Mouse (Mus musculus) spleen, adult 2 months (tissue): Measurements from ENCODE around the gene Tcf20. TPM values are rescaled to one million over a fixed set of nuclear protein-coding genes. Genes with fewer than 3 reads are reported as not detected.

ENCODE experiments used
- DNase-seq, 2 experiments: peaks; one replicate each; pipeline versions ENCODE4 v3.0.0 to v3.0.0-alpha.2; 2012 to 2021; ENCODE audit warnings: low spot score in 2 of 2, low read depth in 1 of 2
- H3K27ac ChIP-seq: fragments of 200-500 bp; 2 replicates; pipeline ENCODE4 v1.5.1; 2012; ENCODE audit warnings: low read length, inconsistent platforms; ENCODE audit not compliant: insufficient read depth
- H3K27me3 ChIP-seq: fragments of 200-500 bp; 2 replicates; pipeline ENCODE4 v1.6.1; 2012; ENCODE audit warnings: mild to moderate bottlenecking, moderate library complexity, low read length, inconsistent platforms; ENCODE audit not compliant: control insufficient read depth, insufficient read depth
- H3K36me3 ChIP-seq: fragments of 200-500 bp; 2 replicates; pipeline ENCODE4 v1.6.1; 2012; ENCODE audit warnings: mild to moderate bottlenecking, low read length, inconsistent platforms; ENCODE audit not compliant: control insufficient read depth, insufficient read depth
- H3K4me1 ChIP-seq: fragments of 200-500 bp; 2 replicates; pipeline ENCODE4 v1.6.1; 2011; ENCODE audit warnings: inconsistent platforms; ENCODE audit not compliant: control insufficient read depth, insufficient read depth, insufficient read length
- H3K4me3 ChIP-seq: fragments of 200-500 bp; 2 replicates; pipeline ENCODE4 v1.5.1; 2011; ENCODE audit warnings: mild to moderate bottlenecking, inconsistent platforms; ENCODE audit not compliant: insufficient read depth, insufficient read length; ENCODE audit errors: extremely low read depth
- CTCF ChIP-seq: fragments of 200-500 bp; IDR thresholded peaks from 2 replicates; pipeline ENCODE4 v1.5.1; 2011; ENCODE audit warnings: mild to moderate bottlenecking, inconsistent platforms; ENCODE audit not compliant: insufficient read depth, insufficient read length, insufficient replicate concordance; ENCODE audit errors: extremely low read depth
- POLR2A ChIP-seq: fragments of 200-500 bp; IDR thresholded peaks from 2 replicates; pipeline ENCODE4 v1.6.1; 2011; ENCODE audit warnings: low read depth, low read length, inconsistent platforms
- WGBS: fragments of 180-500 bp; shearing (Covaris S2); methylation state at CpG from one replicate; pipeline ENCODE4 v1.1.7; 2018; 5-methylcytosine and 5-hydroxymethylcytosine counted together
- polyA plus RNA-seq: library from polyadenylated mRNA; depleted of rRNA; stranded (reverse); fragments of >200 nt; gene quantifications from 2 replicates; pipeline ENCODE4 v1.2.3, GENCODE M21; 2012; rRNA removed

Gene Tcf20
- polyA plus RNA-seq: 21.4 and 27.0 TPM in 2 replicates

GRCm38 (mm10) chr15:82987732-82988112 lies at the start of gene Tcf20:
Gene Tcf20 (minus strand): TSS chr15:82987872.
- peak within 1 kb of the TSS; percentile 69 for H3K4me3 ChIP-seq
- no peak within 1 kb of the TSS for H3K27ac ChIP-seq
- 1% methylated on average over 20 of the region's 20 CpGs for WGBS
- no peaks in the 10 kb centered on the region for H3K27me3 ChIP-seq
- H3K4me1 ChIP-seq: peaks cover 7% of the 10 kb centered on the region
- DNase-seq: peak; percentile 64 to 95
- no peak for TF ChIP-seq POLR2A
- TF ChIP-seq CTCF: no peak
- no peaks in the 10 kb centered on the region for H3K36me3 ChIP-seq

- no peak overlapping the region for H3K27ac ChIP-seq
- H3K4me3 ChIP-seq: no peak overlapping the region
- no peak for DNase-seq
- H3K27me3 ChIP-seq: no peaks in the 10 kb centered on the region
- TF ChIP-seq POLR2A: no peak
- H3K36me3 ChIP-seq: no peaks in the 10 kb centered on the region
- peaks cover 29% of the 10 kb centered on the region; the same call in 1 of the 2 replicates for H3K4me1 ChIP-seq
- WGBS: 75% methylated on average over 14 of the region's 14 CpGs
Measured at GRCm38 (mm10) chr15:83036900-83037519, 49.3 kb upstream of the Tcf20 start.

- no peak overlapping the region for H3K4me3 ChIP-seq
- WGBS: 8% methylated on average over 7 of the region's 7 CpGs
- H3K27me3 ChIP-seq: no peaks in the 10 kb centered on the region
- peak overlapping the region; percentile 53 for H3K27ac ChIP-seq
- no peaks in the 10 kb centered on the region for H3K36me3 ChIP-seq
- peaks cover 29% of the 10 kb centered on the region; the same call in 1 of the 2 replicates for H3K4me1 ChIP-seq
- TF ChIP-seq CTCF: no peak
- TF ChIP-seq POLR2A: no peak
- peak; percentile 54 to 83 for DNase-seq
Measured at GRCm38 (mm10) chr15:83036089-83036488, 48.4 kb upstream of the Tcf20 start.

GRCm38 (mm10) chr15:83034275-83034977 lies 46.8 kb upstream of the Tcf20 start:
- 61% methylated on average over 17 of the region's 17 CpGs for WGBS
- H3K36me3 ChIP-seq: no peaks in the 10 kb centered on the region
- H3K27ac ChIP-seq: peak overlapping the region; percentile 42
- no peak for TF ChIP-seq POLR2A
- no peak for TF ChIP-seq CTCF
- H3K4me1 ChIP-seq: peaks cover 40% of the 10 kb centered on the region; the same call in 1 of the 2 replicates
- DNase-seq: no peak
- no peak overlapping the region; the same call in 1 of the 2 replicates for H3K4me3 ChIP-seq
- H3K27me3 ChIP-seq: no peaks in the 10 kb centered on the region

GRCm38 (mm10) chr15:83032981-83033541 lies 45.4 kb upstream of the Tcf20 start, which contains the start of gene Nfam1:
Gene Nfam1 (minus strand): TSS chr15:83033306.
- no peak for TF ChIP-seq CTCF
- TF ChIP-seq POLR2A: peak; percentile 25; the same call in 1 of the 2 replicates
- Histone ChIP-seq H3K36me3 (no peaks in the 10 kb centered on the region), H3K4me1 (peaks cover 37% of the 10 kb centered on the region; the same call in 1 of the 2 replicates), H3K27me3 (no peaks in the 10 kb centered on the region), H3K4me3 (peak within 1 kb of the TSS; percentile 54), H3K27ac (peak within 1 kb of the TSS; percentile 58)
- WGBS: 17% methylated on average over 17 of the region's 17 CpGs
- DNase-seq: peak; percentile 36 to 59

- TF ChIP-seq POLR2A: no peak
- TF ChIP-seq CTCF: no peak
- H3K27ac ChIP-seq: peak overlapping the region; percentile 76
- no peak for DNase-seq
- WGBS: 42% methylated on average over 4 of the region's 4 CpGs
- H3K4me3 ChIP-seq: peak overlapping the region; percentile 4; the same call in 1 of the 2 replicates
- H3K27me3 ChIP-seq: no peaks in the 10 kb centered on the region
- no peaks in the 10 kb centered on the region for H3K36me3 ChIP-seq
- H3K4me1 ChIP-seq: peaks cover 32% of the 10 kb centered on the region; the same call in 1 of the 2 replicates
Measured at GRCm38 (mm10) chr15:83030884-83031283, 43.2 kb upstream of the Tcf20 start.
